Mouse (Mus musculus) embryo, embryonic 9.5 days (tissue): ENCODE data around the gene Defb43.
A peak's percentile ranks its signal among the peaks of the same experiment; 100 is the strongest.

Experiments used
- DNase-seq: peaks from one replicate; pipeline ENCODE4 v3.0.0-alpha.2; 2017; ENCODE audit errors: extremely low spot score

Defb43 gene

GRCm38 (mm10) chr14:63011471-63011870, at the start of gene Defb43:
Defb43 (plus strand) TSS chr14:63011771.
- DNase-seq = no peak

- DNase-seq = no peak
These were observed 47.9 kb upstream of the Defb43 start for GRCm38 (mm10) chr14:62963632-62964031.

GRCm38 (mm10) chr14:62965342-62965741, 46.2 kb upstream of the Defb43 start:
- DNase-seq = no peak

GRCm38 (mm10) chr14:62965811-62966520, 45.6 kb upstream of the Defb43 start:
- peak; percentile 43 for DNase-seq

- DNase-seq = peak; percentile 65
These were observed 36.5 kb upstream of the Defb43 start for GRCm38 (mm10) chr14:62975046-62975445.

GRCm38 (mm10) chr14:62979815-62980214, 31.8 kb upstream of the Defb43 start:
- DNase-seq = no peak

- DNase-seq = no peak
These were observed 27.2 kb upstream of the Defb43 start, which contains the start of gene Defb48 for GRCm38 (mm10) chr14:62984410-62984809. Defb48 (minus strand) TSS chr14:62984510.

- no peak for DNase-seq
These were observed 20.3 kb upstream of the Defb43 start for GRCm38 (mm10) chr14:62991271-62991670.

GRCm38 (mm10) chr14:62991849-62992510, 19.6 kb upstream of the Defb43 start:
- no peak for DNase-seq

- DNase-seq = no peak
These were observed 13.8 kb upstream of the Defb43 start, which contains the start of gene Defb47 for GRCm38 (mm10) chr14:62997777-62998176. Defb47 (plus strand) TSS chr14:62998077.

GRCm38 (mm10) chr14:62998977-62999376, 12.6 kb upstream of the Defb43 start:
- DNase-seq = no peak

- DNase-seq = no peak
These were observed 9.0 kb upstream of the Defb43 start for GRCm38 (mm10) chr14:63002588-63002987.

GRCm38 (mm10) chr14:63013082-63013481, 1.5 kb downstream of the Defb43 start:
- no peak for DNase-seq

GRCm38 (mm10) chr14:63014667-63015066, 3.1 kb downstream of the Defb43 start:
- no peak for DNase-seq

- DNase-seq = no peak
These were observed 9.1 kb downstream of the Defb43 start for GRCm38 (mm10) chr14:63020524-63021156.

GRCm38 (mm10) chr14:63046691-63047090, 35.1 kb downstream of the Defb43 start, which contains the start of gene Defb42:
Defb42 (plus strand) TSS chr14:63046991.
- DNase-seq = no peak

GRCm38 (mm10) chr14:63049910-63050370, 38.4 kb downstream of the Defb43 start, which contains the start of gene Defb30:
Defb30 (minus strand) TSS chr14:63049960.
- no peak for DNase-seq

GRCm38 (mm10) chr14:63050769-63051168, 39.2 kb downstream of the Defb43 start:
- DNase-seq = peak; percentile 70

- peak; percentile 46 for DNase-seq
These were observed 43.2 kb downstream of the Defb43 start for GRCm38 (mm10) chr14:63054729-63055128.

GRCm38 (mm10) chr14:63060361-63060760, 48.8 kb downstream of the Defb43 start:
- DNase-seq = no peak

GRCm38 (mm10) chr14:63062184-63062583, 50.6 kb downstream of the Defb43 start:
- DNase-seq = no peak

GRCm38 (mm10) chr14:63065391-63065790, 53.8 kb downstream of the Defb43 start:
- DNase-seq = no peak
